Mouse (Mus musculus) central nervous system, embryonic 14 days (tissue): ENCODE measurements around the gene Cpne8. TPM values are rescaled to one million over a fixed set of nuclear protein-coding genes. Genes with fewer than 3 reads are reported as not detected.

ENCODE experiments used
- polyA plus RNA-seq: library from polyadenylated mRNA; depleted of rRNA; stranded (reverse); fragments of >200 nt; gene quantifications from 2 replicates; pipeline ENCODE4 v1.2.3, GENCODE M21; 2012; rRNA removed

The Cpne8 gene
- 9.4 and 11.1 TPM in 2 replicates for polyA plus RNA-seq

DNA sequence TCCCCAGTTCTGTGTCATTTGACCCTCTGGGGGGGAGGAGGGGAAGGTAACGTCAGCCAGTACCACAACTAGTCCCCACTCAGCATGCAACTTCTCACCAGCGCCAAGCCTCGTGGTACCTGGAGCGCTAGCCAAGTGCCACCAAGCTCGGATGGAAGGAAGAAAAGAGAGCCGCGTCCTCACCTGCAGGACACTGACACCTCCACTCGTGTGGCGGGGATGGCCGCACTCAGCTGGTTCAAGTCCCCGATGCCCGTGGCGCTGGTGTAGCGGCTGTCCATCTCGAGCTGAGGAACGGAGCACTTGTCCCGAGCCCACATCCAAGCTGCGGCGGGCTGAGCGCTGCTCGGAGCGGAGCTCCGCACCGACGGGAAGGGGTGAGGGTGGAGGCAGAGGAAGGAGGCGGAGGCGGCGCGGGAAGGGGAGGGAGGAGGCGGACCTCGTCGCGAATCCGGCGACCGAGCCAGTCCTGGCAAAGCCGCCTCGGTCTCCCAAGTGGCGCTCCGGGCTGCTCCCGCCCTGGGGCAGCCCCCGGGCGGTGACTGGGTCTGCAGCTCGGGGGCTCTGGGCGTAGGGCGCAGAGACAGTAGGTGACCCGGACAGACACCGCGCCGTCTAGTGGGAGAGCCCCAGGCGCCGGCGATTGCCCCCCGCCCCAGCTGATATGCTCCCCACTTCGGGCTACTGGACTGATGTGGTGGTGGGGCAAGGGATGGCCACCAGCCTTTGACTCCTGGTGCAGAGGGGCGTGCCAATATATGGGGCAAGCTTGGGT lies at the start of gene Cpne8:
Gene Cpne8 (minus strand): TSS at position 448 of the 775 bp plus-strand sequence.

